Mouse (Mus musculus) retina, postnatal 1 day (tissue): ENCODE measurements around the gene Phactr2.
A peak's percentile ranks its signal among the peaks of the same experiment; 100 is the strongest.
"Not testable (repeated sequence)": the region's sequence is repeated elsewhere in the genome, so short reads cannot be mapped to it uniquely, and the experiment has no call there.

Experiments used
- DNase-seq: peaks from one replicate; pipeline ENCODE4 v3.0.0-alpha.2; 2012

Gene Phactr2

DNA sequence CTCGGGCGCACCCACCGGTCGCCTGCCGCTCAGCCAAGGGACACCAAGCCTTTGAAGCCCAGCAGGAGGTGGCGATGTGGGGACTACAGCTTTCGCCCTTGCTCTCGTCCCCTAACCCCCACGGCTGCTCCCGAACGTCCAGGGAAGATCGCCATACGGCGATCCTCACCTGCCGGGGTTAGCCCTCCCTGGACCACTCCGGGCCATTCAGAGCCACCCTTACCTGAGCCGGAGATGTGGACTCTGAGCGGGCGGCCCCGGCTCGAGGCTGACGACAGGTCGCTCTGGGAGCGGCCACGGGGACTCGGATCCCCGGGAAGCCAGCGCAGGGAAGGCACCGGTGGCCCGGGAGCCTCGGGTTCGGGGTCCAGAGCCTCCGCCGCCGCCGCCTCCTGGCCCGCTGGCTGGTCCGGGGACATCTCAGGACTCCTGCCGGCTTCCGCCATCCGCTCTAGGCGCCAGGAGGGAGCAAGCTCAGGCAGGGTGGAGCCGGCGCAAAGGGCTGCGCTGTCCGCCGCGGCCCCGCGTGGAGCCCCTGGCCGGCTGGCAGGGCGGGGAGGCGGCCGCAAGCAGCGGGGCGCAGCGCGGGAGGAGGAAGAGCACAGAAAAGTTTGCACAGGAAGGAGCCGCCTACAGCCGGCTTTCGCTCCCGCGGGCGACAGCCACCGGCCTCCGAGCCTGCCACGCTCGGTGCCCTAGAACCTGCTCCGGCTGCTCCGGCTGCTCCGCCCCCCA is at the start of gene Phactr2:
Phactr2 (minus strand) TSS at position 580 of the 735 bp plus-strand sequence.
- DNase-seq = peak; percentile 72

DNA sequence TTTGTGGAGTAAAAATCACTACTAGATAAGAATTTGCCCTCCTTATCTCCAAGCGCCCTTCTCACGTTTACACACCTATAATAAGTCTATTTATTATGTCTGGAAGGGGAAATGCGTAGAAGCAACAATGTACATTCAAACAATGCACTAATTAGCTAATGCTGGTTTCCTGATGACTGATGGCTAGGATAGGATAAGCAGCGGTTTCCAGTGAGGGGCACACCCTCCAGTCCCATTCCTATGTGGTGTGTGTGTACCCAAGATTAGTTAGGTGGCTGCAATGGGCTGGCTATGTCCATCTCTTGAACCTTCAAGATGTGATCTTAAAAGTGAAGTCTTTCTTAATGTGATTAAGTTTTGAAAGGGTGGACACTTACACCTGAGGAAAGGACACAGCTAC is 47.6 kb upstream of the Phactr2 start:
- no peak for DNase-seq

- DNase-seq = peak; percentile 10
Measured at GRCm38 (mm10) chr10:13502371-13502770, 28.2 kb upstream of the Phactr2 start.

DNA sequence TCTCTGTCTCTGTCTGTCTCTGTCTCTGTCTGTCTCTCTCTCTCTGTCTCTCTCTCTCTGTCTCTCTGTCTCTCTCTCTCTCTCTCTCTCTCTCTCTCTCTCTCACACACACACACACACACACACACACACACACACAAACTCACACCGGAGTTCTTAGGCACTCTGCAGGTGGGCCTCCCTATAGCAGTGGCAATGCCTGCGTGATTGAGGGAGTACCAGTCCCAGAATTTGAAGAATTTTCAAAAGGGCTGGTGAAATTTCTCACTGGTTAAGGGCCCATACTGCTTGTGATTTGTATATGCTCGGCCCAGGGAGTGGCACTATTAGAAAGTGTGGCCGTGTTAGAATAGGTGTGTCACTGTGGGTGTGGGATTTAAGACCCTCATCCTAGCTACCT is 27.3 kb upstream of the Phactr2 start:
- not testable (repeated sequence) for DNase-seq

GRCm38 (mm10) chr10:13500938-13501496 is 26.8 kb upstream of the Phactr2 start:
- DNase-seq = peak; percentile 92

GRCm38 (mm10) chr10:13500473-13500872 is 26.3 kb upstream of the Phactr2 start:
- no peak for DNase-seq

GRCm38 (mm10) chr10:13499331-13499730 is 25.1 kb upstream of the Phactr2 start, which contains the start of gene Fuca2:
Gene Fuca2, plus strand, starts transcription at chr10:13499540.
- no peak for DNase-seq

DNA sequence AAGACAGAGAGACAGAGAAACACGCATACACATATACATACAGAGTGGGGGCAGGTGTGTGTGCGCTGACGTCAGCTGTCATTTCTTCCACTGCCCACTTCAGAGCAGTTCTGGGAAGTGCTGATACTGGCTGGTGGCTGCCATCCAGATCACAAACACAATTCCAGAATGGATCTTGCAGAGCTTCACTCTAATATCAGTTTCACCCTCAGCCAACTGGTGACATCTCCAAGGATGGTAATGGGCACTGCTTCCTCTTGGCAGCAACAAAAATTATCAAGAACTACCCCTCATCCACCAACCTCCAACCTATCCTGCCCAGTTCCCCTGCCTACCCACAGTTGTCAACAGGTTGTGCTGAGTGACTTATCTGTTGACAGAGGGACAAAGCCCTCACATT is 22.1 kb upstream of the Phactr2 start:
- no peak for DNase-seq

DNA sequence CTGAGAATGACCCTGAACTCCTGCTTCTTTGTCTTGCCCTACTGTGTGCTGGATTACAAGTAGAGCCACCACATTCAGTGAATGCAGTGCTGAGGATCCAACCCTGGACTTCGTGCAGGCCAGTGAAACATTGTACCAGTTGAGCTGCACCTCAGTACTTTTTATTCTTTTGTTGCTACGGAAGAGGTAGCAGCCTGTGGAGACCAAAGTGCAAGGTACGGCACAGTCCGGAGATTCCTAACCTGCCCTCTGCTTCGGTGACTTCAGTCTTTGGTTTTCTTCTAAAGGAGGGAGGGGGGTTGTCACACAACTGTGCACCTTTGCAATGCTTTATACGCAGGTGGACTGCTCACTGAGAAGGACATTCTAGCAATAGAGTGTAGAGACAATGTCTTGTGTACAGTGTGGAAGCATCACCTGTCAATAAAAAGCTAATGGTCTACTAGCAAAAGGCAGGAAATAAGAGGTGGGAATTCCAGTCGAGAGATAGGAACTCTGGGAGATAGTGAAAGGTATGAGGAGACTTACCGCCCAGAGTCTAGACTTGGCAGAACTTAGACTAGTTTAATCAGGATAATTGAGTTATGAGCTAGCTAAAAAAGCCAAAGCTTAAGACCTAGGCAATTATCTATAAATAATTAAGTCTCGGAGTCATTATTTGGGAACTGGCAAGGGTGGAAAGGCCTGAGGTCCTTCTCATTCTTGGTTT is 19.9 kb upstream of the Phactr2 start:
- no peak for DNase-seq

GRCm38 (mm10) chr10:13489671-13490070 is 15.5 kb upstream of the Phactr2 start:
- DNase-seq = no peak

GRCm38 (mm10) chr10:13485958-13486357 is 11.7 kb upstream of the Phactr2 start:
- no peak for DNase-seq

GRCm38 (mm10) chr10:13479341-13479740 is 5.1 kb upstream of the Phactr2 start:
- no peak for DNase-seq

DNA sequence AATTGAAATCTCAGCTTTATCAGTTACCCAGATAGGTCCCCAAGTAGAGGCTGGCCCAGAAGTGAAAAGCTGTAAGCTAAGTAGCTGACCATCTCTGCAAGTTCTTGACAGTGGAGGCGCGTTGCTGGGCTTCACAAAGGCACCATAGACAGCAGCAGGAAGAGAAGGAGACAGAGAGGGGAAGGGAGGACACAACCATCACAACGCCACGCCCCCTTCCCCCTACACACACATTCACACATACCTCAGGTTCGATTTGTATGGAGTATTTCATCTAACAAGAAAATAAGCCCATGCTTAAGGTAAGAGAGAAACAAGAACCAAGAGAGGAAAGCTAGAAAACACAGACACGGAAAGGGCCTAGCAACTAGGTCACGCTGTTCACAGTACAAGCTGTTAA is 909 bp upstream of the Phactr2 start:
- DNase-seq = peak; percentile 52

DNA sequence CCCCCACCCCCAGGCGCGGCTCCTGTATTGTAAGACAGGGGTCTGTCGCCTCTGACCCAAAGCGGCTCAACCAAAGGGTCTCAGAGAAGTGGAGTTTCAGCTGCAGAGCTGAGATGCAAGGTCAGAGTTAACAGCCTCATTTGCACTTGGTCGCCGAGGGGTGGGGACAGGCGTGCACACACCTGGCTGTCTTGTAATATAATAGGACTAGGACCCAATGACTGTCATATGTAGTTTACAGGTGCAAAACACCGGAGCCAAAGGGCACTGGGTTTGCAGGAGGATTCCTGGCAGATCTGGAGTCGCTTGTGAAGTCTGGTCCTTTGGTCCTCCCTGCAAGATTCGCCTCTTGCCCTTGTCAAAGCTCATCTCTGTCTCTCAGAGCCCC is 350 bp upstream of the Phactr2 start:
- DNase-seq = peak; percentile 37

DNA sequence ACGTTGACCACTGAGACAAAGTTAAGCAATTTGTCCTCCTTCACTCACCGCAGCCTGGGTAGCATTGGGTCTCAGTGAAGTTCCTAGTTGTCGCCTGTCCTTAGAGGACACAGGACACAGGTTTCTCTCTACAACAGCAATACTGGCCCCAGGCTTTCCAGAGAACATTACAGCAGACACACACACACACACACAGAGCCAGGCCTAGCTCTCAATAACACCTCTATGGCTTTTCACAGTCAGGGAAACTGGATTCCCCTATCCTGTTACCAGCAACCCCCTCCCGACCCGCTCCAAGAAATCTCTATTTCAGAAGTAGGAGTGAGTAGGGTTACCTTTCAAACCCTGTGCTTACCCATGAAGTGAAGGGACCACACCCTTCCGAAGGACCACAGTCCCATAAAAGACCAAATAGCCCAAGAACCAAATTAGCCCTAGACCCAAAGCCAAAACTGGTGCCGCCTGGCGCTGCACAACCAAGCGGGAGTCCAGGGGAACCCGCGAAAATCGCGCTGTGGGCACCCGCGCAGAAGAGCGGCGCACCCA is 852 bp downstream of the Phactr2 start:
- peak; percentile 26 for DNase-seq

DNA sequence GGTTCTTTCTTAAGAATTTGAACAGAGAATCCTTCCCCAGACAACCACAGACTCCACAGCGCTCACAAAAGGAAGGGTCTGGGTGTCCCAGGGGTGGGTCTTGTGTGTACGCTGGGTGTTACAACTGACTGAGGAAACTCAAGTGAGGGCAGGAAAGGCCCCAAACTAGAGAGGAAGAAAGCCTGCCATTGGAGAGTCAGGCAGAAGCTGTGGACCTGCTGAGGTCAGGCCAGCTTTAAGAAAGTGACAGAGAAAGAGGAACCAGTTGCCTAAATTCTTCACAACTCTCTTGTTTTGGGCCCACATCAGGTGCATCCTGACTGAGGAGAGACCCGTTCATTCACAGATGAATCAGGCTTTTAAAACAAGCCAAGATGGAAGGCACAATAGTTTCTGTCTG is 4.0 kb downstream of the Phactr2 start:
- no peak for DNase-seq

GRCm38 (mm10) chr10:13468025-13468529 is 6.1 kb downstream of the Phactr2 start:
- not testable (repeated sequence) for DNase-seq

- no peak for DNase-seq
Measured at GRCm38 (mm10) chr10:13466925-13467324, 7.3 kb downstream of the Phactr2 start.

DNA sequence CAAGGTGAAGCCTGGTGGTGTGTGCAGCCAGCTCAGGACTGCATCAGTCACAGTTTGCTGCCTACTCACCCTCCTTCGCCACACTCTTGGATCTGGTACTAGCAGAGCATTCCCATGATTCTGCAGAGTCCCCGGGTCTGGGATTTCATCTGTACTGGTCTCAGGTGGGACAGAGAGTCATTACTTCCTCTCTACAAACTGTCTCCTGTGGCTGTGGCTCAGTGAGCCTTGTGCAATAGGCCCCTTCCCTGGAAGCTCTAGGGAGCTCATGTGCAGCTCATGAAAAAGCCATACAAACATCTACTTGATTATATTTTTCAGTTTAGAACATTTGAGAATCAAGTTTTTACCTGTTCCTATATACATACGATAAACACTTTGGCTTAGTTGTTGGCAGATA is 9.9 kb downstream of the Phactr2 start:
- not testable (repeated sequence) for DNase-seq

- DNase-seq = no peak
Measured at GRCm38 (mm10) chr10:13453200-13453990, 20.8 kb downstream of the Phactr2 start.

DNA sequence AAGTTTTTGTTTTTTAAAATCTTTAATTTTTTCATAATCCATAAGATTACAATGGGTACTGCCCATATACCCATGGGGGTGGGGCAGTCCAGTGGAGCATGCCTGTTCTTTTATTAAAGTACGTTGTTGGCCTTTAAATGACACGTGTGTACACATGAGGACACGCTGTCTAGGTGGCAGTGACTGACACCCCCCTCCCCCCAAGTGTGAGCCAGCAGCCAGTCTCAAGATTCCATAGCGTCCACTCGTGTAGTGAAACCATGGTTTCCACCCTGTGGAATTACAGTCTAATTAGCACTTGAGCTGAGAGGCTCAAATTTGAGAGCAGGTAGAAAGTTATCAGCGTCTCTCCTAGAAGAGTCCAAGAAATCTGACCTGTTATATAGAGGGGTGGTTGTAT is 22.6 kb downstream of the Phactr2 start:
- no peak for DNase-seq

- DNase-seq = no peak
Measured at GRCm38 (mm10) chr10:13448283-13449045, 25.7 kb downstream of the Phactr2 start.
